Mouse (Mus musculus) hindbrain, embryonic 13.5 days (tissue): Measurements from ENCODE around the gene Slc24a2. TPM values are rescaled to one million over a fixed set of nuclear protein-coding genes. Genes with fewer than 3 reads are reported as not detected.

ENCODE experiments used
- ATAC-seq: fragments of 200-750 bp; cut with Nextera tagmentation; 2 replicates; pipeline ENCODE4 v1.8.0; 2017; ENCODE audit warnings: moderate TSS enrichment; ENCODE audit not compliant: low FRiP score
- H3K27ac ChIP-seq: fragments of 300-500 bp; sonication (generic); 2 replicates; pipeline ENCODE4 v1.5.1; 2015; ENCODE audit warnings: inconsistent platforms, mild to moderate bottlenecking, moderate library complexity
- H3K27me3 ChIP-seq: fragments of 300-500 bp; sonication (generic); 2 replicates; pipeline ENCODE4 v1.6.1; 2015; ENCODE audit warnings: mild to moderate bottlenecking, inconsistent platforms
- H3K36me3 ChIP-seq: fragments of 300-500 bp; sonication (generic); 2 replicates; pipeline ENCODE4 v1.6.1; 2015; ENCODE audit warnings: mild to moderate bottlenecking, inconsistent platforms
- H3K4me1 ChIP-seq: fragments of 300-500 bp; sonication (generic); replicated peaks from 2 replicates; pipeline ENCODE4 v1.6.1; 2015; ENCODE audit warnings: inconsistent platforms
- H3K4me2 ChIP-seq: fragments of 300-500 bp; sonication (generic); 2 replicates; pipeline ENCODE4 v1.6.1; 2015; ENCODE audit warnings: inconsistent platforms, mild to moderate bottlenecking, moderate library complexity
- H3K4me3 ChIP-seq: fragments of 300-500 bp; sonication (generic); 2 replicates; pipeline ENCODE4 v1.5.1; 2015; ENCODE audit warnings: mild to moderate bottlenecking, inconsistent platforms
- H3K9ac ChIP-seq: fragments of 300-500 bp; sonication (generic); 2 replicates; pipeline ENCODE4 v1.6.1; 2015; ENCODE audit warnings: mild to moderate bottlenecking, inconsistent platforms
- H3K9me3 ChIP-seq: fragments of 300-500 bp; sonication (generic); 2 replicates; pipeline ENCODE4 v1.6.1; 2016; ENCODE audit warnings: inconsistent platforms
- WGBS: fragments of 180-500 bp; shearing (Covaris S2); methylation state at CpG from one replicate; pipeline ENCODE4 v1.1.7; 2015; 5-methylcytosine and 5-hydroxymethylcytosine counted together
- polyA plus RNA-seq: library from polyadenylated mRNA; unstranded; fragments of >200 nt; fragmentation: Nextera tagmentation; extraction: Ambion mirVana; gene quantifications from 2 replicates; pipeline ENCODE4 v1.2.1, GENCODE M21; 2015

Gene Slc24a2
- polyA plus RNA-seq = 2.7 and 3.0 TPM in 2 replicates

DNA sequence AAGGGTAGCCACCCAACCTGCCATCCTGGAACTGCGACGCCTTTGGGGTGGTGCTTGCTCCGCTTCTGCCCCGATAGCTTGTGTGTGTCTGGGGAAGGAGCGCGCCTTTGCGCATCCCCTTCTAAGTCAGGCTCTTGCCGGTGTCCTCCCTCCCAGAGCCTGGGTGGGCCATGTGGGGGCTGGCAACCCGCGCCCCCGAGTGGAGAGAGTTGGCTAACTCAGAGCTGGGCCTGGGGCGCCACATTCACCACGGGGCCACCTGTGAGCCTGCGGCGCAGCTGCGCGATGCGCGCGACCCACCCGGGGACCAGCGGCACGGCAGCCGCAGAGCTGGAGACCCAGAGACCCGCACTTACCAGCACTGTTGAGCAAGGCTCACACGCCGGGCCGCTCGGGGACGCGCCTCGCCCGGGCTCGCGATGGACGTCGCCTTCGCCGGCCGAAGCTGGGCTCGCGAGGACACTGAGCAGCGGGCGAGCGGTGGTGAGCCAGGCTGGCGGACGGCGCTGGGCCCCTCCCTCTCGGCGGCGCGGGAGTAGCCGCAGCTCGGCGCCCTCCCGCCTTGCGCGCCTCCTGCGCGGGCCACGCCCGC is at the start of gene Slc24a2:
Gene Slc24a2 (minus strand): TSS at position 518 of the 592 bp plus-strand sequence.
- Histone ChIP-seq H3K4me1 (peaks cover 9% of the 10 kb centered on the region), H3K9ac (peak within 1 kb of the TSS; percentile 80), H3K9me3 (no peaks in the 10 kb centered on the region), H3K4me3 (peak within 1 kb of the TSS; percentile 65), H3K4me2 (peak within 1 kb of the TSS; percentile 91), H3K27ac (peak within 1 kb of the TSS; percentile 69), H3K36me3 (no peaks in the 10 kb centered on the region), H3K27me3 (0 out of 2 replicates have a peak, but pooled peaks cover 6% of the 10 kb centered on the region)
- ATAC-seq = peak; percentile 92
- WGBS = under 1% methylated on average over 60 of the region's 62 CpGs

DNA sequence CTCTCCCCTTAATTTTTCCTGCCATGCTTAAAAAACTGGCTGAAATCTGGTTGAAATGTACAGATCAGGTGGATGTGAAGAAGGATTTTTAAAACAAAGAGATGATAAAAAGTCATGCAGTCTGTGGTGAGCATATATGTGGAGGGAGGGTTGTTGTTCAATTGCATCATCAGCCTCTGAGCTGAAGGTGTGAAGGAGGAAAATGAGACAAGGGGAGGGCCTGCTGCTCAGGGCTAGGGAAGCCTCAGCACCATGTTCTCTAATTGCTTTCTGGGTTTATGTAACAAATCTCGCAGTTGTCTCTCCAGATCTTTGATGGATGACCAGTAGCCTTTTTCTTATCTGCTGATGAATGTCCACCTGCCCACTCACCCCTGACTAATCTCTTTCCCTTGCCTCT is 44.5 kb upstream of the Slc24a2 start:
- Histone ChIP-seq H3K27me3 (no peaks in the 10 kb centered on the region), H3K4me1 (0 out of 2 replicates have a peak, but pooled peaks cover 4% of the 10 kb centered on the region), H3K9me3 (no peaks in the 10 kb centered on the region), H3K4me2 (no peak overlapping the region), H3K36me3 (no peaks in the 10 kb centered on the region), H3K9ac (no peak overlapping the region), H3K4me3 (no peak overlapping the region), H3K27ac (no peak overlapping the region)
- ATAC-seq = no peak
- WGBS = 22% methylated on average over 1 of the region's 1 CpGs

DNA sequence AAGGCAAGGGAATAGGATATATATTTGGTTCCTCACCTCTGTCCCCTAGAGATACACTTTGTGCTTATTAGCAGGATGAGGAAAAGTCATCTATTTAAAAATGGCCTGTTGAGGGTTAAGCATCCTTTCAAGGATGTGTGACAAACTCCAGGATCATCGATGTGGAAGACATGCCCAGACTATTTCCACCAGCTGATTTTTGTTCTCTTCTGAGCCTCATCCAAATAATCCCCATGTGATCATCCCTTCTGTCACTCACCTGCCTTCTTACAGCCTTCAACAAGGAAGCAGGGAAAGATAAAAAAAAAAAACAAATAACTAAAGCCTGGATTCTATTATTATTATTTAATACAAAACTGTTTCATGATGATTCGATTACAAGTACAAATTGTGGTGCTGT is 44.0 kb upstream of the Slc24a2 start:
- no peak overlapping the region for H3K27ac ChIP-seq
- H3K27me3 ChIP-seq = no peaks in the 10 kb centered on the region
- no peak overlapping the region for H3K9ac ChIP-seq
- H3K4me2 ChIP-seq = no peak overlapping the region
- no peak overlapping the region for H3K4me3 ChIP-seq
- no peak for ATAC-seq
- WGBS = 80% methylated on average over 2 of the region's 2 CpGs
- no peaks in the 10 kb centered on the region for H3K9me3 ChIP-seq
- no peaks in the 10 kb centered on the region for H3K36me3 ChIP-seq
- H3K4me1 ChIP-seq = 0 out of 2 replicates have a peak, but pooled peaks cover 4% of the 10 kb centered on the region

DNA sequence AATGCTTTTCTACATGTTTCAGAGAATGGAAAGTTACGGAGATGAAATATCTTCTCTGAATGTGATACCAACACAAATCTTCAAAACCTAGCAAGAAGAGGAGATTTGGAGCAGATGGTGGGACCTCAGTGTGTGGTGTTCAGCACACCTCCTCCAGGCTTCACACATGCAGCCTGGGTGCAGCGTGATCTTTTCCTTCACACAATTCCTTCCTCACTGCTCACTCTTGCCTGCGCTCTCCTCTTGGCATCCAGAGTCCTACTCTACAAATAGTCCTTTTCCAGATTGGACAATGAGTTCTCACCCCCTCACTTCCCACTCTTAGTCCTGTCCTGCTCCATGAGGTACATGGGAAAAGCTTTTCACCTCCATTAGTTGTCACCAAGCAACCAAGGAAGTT is 43.2 kb upstream of the Slc24a2 start:
- ATAC-seq = no peak
- no peaks in the 10 kb centered on the region for H3K9me3 ChIP-seq
- no peaks in the 10 kb centered on the region for H3K36me3 ChIP-seq
- 0 out of 2 replicates have a peak, but pooled peaks cover 4% of the 10 kb centered on the region for H3K4me1 ChIP-seq
- no peak overlapping the region for H3K4me3 ChIP-seq
- no peaks in the 10 kb centered on the region for H3K27me3 ChIP-seq
- no peak overlapping the region for H3K27ac ChIP-seq
- H3K4me2 ChIP-seq = no peak overlapping the region
- 96% methylated on average over 3 of the region's 3 CpGs for whole genome bisulfite sequencing
- no peak overlapping the region for H3K9ac ChIP-seq

DNA sequence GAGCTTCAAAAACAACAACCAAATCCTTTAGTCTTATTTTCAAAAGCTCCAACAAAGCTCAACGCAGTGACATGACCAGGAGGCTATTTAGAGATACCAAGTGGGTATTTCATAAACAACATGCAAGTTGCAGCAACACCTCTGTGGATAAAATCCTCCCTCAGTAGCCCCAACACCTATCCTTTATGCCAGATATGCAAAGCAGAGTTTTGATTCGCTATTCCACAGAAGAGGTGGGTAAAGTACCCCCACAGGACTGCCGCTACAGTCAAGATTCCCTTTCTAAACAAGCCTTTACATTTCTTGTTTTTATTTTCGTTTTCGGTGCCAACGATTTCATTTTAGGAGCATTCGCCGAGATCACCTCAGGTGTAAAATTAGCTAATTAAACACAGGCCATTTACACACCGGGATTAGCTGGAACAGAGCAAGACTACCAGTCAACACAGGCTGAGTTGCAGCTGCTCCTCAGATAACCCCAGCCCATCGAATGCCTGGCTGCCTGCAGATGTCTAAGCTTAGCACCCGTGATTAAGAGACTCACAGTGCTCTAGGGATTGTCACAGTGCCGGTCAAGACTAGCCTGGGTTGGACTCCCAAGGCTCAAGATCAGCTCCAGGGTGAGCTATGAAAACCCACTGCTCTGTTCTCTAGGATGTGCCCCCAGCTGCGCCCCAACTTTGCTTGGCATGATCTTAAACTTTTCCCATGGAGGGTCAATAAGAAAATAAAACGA is 885 bp downstream of the Slc24a2 start:
- peak; percentile 71 for ATAC-seq
- H3K27ac ChIP-seq = peak overlapping the region; percentile 69
- H3K9ac ChIP-seq = peak overlapping the region; percentile 80
- 15% methylated on average over 14 of the region's 14 CpGs for WGBS
- 0 out of 2 replicates have a peak, but pooled peaks cover 6% of the 10 kb centered on the region for H3K27me3 ChIP-seq
- peak overlapping the region; percentile 65 for H3K4me3 ChIP-seq
- H3K36me3 ChIP-seq = no peaks in the 10 kb centered on the region
- H3K9me3 ChIP-seq = no peaks in the 10 kb centered on the region
- peaks cover 9% of the 10 kb centered on the region for H3K4me1 ChIP-seq
- peak overlapping the region; percentile 91 for H3K4me2 ChIP-seq

DNA sequence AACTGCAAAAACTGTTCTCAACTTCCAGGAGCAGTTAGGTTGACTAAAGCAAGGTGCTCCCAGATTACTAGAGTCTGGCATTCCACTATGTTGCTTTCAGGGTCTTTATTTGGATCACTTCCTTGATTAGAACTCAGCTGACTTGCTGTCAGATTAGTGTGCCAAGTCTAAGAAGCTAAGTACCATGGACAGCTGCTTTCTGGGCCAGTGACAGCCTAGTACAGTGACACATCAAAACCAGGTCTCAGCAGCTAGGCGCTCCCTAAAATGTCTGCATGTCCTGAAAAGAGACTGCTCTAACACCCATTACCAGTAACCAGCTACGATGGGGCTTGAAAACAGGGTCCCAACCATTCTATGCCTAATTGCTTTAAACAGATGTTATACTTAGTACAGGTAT is 8.7 kb downstream of the Slc24a2 start:
- Histone ChIP-seq H3K4me2 (no peak overlapping the region), H3K27me3 (no peaks in the 10 kb centered on the region), H3K9me3 (no peaks in the 10 kb centered on the region), H3K4me1 (no peaks in the 10 kb centered on the region), H3K9ac (no peak overlapping the region), H3K36me3 (no peaks in the 10 kb centered on the region), H3K4me3 (no peak overlapping the region), H3K27ac (no peak overlapping the region)
- 60% methylated on average over 2 of the region's 2 CpGs for WGBS
- ATAC-seq = no peak

DNA sequence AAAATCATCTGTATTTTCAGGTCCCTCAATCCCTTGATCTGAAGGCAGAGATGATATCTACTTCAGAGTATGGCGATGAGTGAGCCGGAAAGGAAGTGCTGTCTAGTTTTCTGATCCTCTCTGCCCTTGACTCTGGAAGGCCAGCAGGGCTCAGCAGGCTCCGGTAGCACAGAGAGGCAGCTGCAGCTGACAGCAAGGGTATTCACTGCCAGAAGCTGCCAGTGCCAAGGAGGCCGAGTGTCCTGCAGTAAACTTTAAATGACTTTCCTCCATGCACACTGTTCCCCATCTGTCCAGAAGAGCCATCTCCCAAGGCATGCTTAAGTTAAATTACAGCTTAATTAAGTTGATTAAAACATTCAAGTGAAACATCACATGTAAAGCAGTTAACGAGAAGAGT is 12.1 kb downstream of the Slc24a2 start:
- H3K9ac ChIP-seq = no peak overlapping the region
- no peaks in the 10 kb centered on the region for H3K27me3 ChIP-seq
- H3K4me1 ChIP-seq = no peaks in the 10 kb centered on the region
- H3K36me3 ChIP-seq = no peaks in the 10 kb centered on the region
- H3K4me2 ChIP-seq = no peak overlapping the region
- no peak for ATAC-seq
- H3K9me3 ChIP-seq = no peaks in the 10 kb centered on the region
- 67% methylated on average over 5 of the region's 5 CpGs for WGBS
- H3K4me3 ChIP-seq = no peak overlapping the region
- H3K27ac ChIP-seq = no peak overlapping the region

DNA sequence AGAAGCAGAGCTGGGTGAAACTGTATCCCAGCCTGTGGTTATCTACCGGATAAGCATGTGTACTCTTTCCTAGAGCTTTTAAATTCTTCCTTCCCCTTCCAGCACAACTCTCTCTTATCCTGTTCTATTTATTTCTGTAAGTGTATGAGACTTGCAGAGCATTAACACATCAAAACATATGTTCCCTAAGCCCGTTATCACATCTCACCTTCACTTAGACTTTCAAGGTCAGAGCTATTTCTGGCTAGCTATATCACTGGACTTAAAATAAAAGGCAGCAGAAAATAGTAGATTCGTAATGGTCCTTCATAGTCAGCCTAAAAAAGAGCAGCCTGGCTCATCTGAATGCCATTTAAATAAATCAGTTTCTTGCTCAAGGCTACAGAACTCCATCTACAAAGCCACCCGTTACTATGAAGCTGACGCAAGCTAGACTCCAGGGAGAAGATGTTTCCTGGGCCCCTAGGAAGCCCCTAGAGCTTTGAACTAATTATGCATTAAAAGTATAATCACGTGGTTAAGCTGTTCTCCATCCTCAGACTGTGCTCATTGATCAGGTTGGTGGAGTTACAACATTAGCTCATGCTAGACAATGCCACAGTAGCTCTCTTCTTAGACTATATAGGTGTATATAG is 18.8 kb downstream of the Slc24a2 start:
- Histone ChIP-seq H3K9ac (no peak overlapping the region), H3K4me1 (peaks cover 18% of the 10 kb centered on the region), H3K36me3 (no peaks in the 10 kb centered on the region), H3K4me2 (no peak overlapping the region), H3K27ac (peak overlapping the region; percentile 73), H3K4me3 (no peak overlapping the region), H3K9me3 (no peaks in the 10 kb centered on the region), H3K27me3 (no peaks in the 10 kb centered on the region)
- peak; percentile 59 for ATAC-seq
- WGBS = 57% methylated on average over 6 of the region's 6 CpGs

DNA sequence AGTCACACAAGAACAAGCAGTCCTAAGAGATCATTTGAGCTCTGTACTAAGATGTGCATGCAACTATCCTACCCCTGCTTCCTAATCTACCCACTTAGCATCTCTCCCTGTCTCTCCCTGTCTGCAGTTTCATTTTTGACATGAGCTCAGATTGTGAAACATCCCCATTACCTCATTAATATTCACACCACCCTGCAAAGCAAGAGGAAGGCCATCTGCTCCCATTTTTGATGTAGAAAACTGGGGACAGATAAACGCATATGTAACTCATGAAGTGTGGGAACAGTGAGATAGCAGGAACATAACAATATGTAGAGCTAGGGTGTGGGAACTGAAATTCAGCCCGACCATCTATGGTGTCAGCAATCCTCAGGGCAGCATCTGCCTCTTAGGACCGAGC is 19.7 kb downstream of the Slc24a2 start:
- Histone ChIP-seq H3K36me3 (no peaks in the 10 kb centered on the region), H3K27ac (no peak overlapping the region; the same call in 1 of the 2 replicates), H3K27me3 (no peaks in the 10 kb centered on the region), H3K9me3 (no peaks in the 10 kb centered on the region), H3K9ac (no peak overlapping the region), H3K4me3 (no peak overlapping the region), H3K4me2 (no peak overlapping the region), H3K4me1 (peaks cover 18% of the 10 kb centered on the region)
- WGBS = 64% methylated on average over 3 of the region's 3 CpGs
- no peak for ATAC-seq

DNA sequence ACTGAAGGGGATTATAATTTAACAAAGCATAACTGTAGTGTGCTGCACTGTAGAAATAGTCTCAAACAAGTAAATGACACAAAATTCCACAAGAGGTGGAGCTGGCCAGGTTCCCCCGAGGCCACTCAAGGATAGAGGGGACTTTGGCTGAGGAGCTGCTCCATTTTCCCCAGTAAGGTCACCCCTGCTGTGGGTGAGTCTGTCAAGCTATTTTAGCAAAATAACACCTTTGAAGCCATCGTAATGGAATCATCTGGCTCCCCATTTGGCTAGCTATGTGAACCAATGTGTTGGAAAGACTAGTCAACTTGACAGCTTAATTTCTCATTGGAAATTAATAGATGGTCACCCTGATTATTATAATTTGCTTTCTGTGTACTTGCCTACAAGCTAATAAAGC is 28.2 kb downstream of the Slc24a2 start:
- no peak overlapping the region for H3K27ac ChIP-seq
- no peak for ATAC-seq
- no peak overlapping the region for H3K4me2 ChIP-seq
- no peak overlapping the region for H3K4me3 ChIP-seq
- H3K9ac ChIP-seq = no peak overlapping the region
- no peaks in the 10 kb centered on the region for H3K4me1 ChIP-seq
- no peaks in the 10 kb centered on the region for H3K36me3 ChIP-seq
- 74% methylated on average over 2 of the region's 2 CpGs for WGBS
- H3K9me3 ChIP-seq = no peaks in the 10 kb centered on the region
- no peaks in the 10 kb centered on the region for H3K27me3 ChIP-seq

DNA sequence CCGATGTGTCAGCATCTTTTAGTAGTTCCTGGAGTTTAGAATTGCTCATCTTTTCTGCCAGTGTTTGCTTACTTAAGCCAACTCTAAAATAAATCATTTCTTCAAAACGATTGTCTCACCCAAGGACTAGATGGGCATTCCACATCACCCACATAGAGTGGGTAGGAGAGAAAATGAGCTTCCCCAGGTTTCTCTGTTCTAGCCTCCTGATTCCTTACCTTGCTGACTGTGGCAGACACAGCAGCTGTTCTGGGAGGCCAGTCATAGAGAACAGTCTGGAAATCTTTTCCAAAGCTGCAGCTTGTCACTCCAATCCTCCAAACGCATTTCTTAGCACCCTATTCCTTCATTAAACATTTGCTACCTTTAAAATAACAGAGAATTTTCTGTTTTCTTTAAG is 29.0 kb downstream of the Slc24a2 start:
- Histone ChIP-seq H3K9ac (no peak overlapping the region), H3K27me3 (no peaks in the 10 kb centered on the region), H3K4me1 (no peaks in the 10 kb centered on the region), H3K27ac (no peak overlapping the region), H3K4me2 (no peak overlapping the region), H3K4me3 (no peak overlapping the region), H3K9me3 (no peaks in the 10 kb centered on the region), H3K36me3 (no peaks in the 10 kb centered on the region)
- no peak for ATAC-seq
- WGBS = 89% methylated on average over 3 of the region's 3 CpGs

DNA sequence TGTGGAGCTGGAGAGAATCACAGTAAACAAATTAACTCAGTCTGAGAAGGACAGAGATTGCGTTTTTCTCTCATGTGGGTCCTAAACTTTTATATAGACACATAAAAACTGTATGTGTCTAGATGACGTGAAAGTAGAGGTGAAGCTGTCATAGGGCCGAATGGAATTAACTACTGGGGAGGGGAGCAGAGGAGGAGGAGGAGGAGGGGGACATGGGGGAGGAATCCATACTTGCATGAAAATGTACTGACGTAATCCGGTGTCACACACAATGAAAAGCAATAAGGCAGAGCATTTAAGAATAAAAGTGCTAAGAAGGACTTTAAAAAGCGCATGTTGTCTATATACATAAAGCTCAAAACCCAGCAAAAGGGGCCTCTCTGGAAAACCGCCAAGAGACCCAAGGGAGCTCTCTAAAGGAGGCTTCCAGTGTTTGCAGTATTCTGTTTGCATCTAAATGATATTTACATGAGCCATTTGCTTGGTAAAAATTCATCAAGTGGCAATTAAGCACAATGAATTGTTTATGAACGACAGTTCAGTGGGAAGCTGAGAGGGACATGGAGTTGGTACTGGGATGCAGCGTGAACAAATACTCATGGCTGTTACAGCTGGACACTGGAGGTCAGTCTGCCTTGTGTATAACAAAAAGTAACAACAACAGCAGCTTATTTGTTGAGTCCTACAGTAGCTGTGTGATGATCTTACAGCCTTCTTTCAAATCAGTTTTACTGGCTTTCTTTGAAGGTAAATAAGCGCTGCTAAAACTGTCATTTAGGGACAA is 45.9 kb downstream of the Slc24a2 start:
- H3K9me3 ChIP-seq = no peaks in the 10 kb centered on the region
- H3K4me1 ChIP-seq = peaks cover 14% of the 10 kb centered on the region
- H3K27ac ChIP-seq = 0 out of 2 replicates have a peak overlapping the region, but pooled peaks have one; percentile 8
- H3K27me3 ChIP-seq = no peaks in the 10 kb centered on the region
- 54% methylated on average over 10 of the region's 10 CpGs for WGBS
- ATAC-seq = no peak
- H3K9ac ChIP-seq = no peak overlapping the region
- H3K4me3 ChIP-seq = no peak overlapping the region
- no peak overlapping the region for H3K4me2 ChIP-seq
- no peaks in the 10 kb centered on the region for H3K36me3 ChIP-seq
